Mouse (Mus musculus) CH12.LX (cell line): ENCODE measurements around the gene Mras. TPM values are rescaled to one million over a fixed set of nuclear protein-coding genes. Genes with fewer than 3 reads are reported as not detected.

ENCODE experiments used
- DNase-seq: peaks from one replicate; pipeline ENCODE4 v3.0.0-alpha.2; 2013; ENCODE audit errors: extremely low read depth
- H3K27ac ChIP-seq: 2 replicates; pipeline ENCODE4 v1.5.1; 2012; ENCODE audit warnings: low read depth, mild to moderate bottlenecking, control low read depth, moderate library complexity; ENCODE audit not compliant: insufficient read depth
- H3K27me3 ChIP-seq: replicated peaks from 2 replicates; pipeline ENCODE3; 2012; ENCODE audit warnings: inconsistent platforms
- H3K36me3 ChIP-seq, 2 experiments: replicated peaks in 1 of 2; 2 replicates each; pipeline versions ENCODE3 to v1.6.1; 2012; ENCODE audit warnings: inconsistent platforms in 1 of 2, low read length in 1 of 2, mild to moderate bottlenecking in 1 of 2, mixed read lengths in 1 of 2, moderate library complexity in 1 of 2; ENCODE audit not compliant: control insufficient read depth in 1 of 2, insufficient read depth in 1 of 2
- H3K4me1 ChIP-seq, 2 experiments: 2 replicates each; pipeline ENCODE4 v1.6.1; 2012; ENCODE audit warnings: inconsistent platforms in 1 of 2, moderate library complexity in 1 of 2; ENCODE audit not compliant: insufficient read depth in 2 of 2, control insufficient read depth in 1 of 2
- H3K4me2 ChIP-seq: 2 replicates; pipeline ENCODE4 v1.6.1; 2012; ENCODE audit warnings: low read depth, mild to moderate bottlenecking, control low read depth; ENCODE audit not compliant: poor library complexity, insufficient read depth, severe bottlenecking
- H3K4me3 ChIP-seq, 3 experiments: fragments of 150-350 bp in 1 of 3; sonication (generic) in 1 of 3; replicated peaks in 1 of 3; 2 replicates each; pipeline versions ENCODE3 to v1.5.1; 2011 to 2012; ENCODE audit warnings: low read depth in 2 of 3, low read length in 2 of 3, mild to moderate bottlenecking in 2 of 3, moderate library complexity in 2 of 3, control low read depth in 1 of 3, improper control_type of control experiment in 1 of 3, inconsistent platforms in 1 of 3, mixed read lengths in 1 of 3; ENCODE audit not compliant: poor library complexity in 1 of 3
- H3K79me2 ChIP-seq: replicated peaks from 2 replicates; pipeline ENCODE4 v1.6.1; 2012; ENCODE audit warnings: mild to moderate bottlenecking, moderate library complexity; ENCODE audit not compliant: control insufficient read depth, poor library complexity, insufficient read depth, severe bottlenecking; ENCODE audit errors: extremely low read depth
- H3K9ac ChIP-seq: 2 replicates; pipeline ENCODE4 v1.6.1; 2012; ENCODE audit warnings: low read depth, mild to moderate bottlenecking, control low read depth, moderate library complexity; ENCODE audit not compliant: insufficient read depth
- H3K9me3 ChIP-seq: replicated peaks from 2 replicates; pipeline ENCODE3; 2012; ENCODE audit warnings: low read length, inconsistent platforms, mixed read lengths
- BHLHE40 ChIP-seq: IDR thresholded peaks from 2 replicates; pipeline ENCODE4 v1.6.1; 2011; ENCODE audit warnings: mild to moderate bottlenecking, low read depth, low read length, improper control_type of control experiment
- CTCF ChIP-seq, 2 experiments: IDR thresholded peaks in 1 of 2; conservative IDR thresholded peaks in 1 of 2; 2 replicates each; pipeline ENCODE4 v1.5.1; 2011 to 2012; ENCODE audit warnings: low read depth in 2 of 2, low read length in 2 of 2, improper control_type of control experiment in 1 of 2, inconsistent platforms in 1 of 2, mild to moderate bottlenecking in 1 of 2, moderate library complexity in 1 of 2
- ELF1 ChIP-seq: IDR thresholded peaks from 2 replicates; pipeline ENCODE4 v1.6.1; 2014; ENCODE audit warnings: low read depth, mild to moderate bottlenecking, inconsistent platforms, low read length, improper control_type of control experiment
- HCFC1 ChIP-seq: IDR thresholded peaks from 2 replicates; pipeline ENCODE4 v1.6.1; 2012; ENCODE audit warnings: low read depth, mild to moderate bottlenecking, inconsistent platforms, low read length, improper control_type of control experiment
- IRF4 ChIP-seq: IDR thresholded peaks from 2 replicates; pipeline ENCODE4 v1.6.1; 2014; ENCODE audit warnings: low read depth, mild to moderate bottlenecking, inconsistent platforms, low read length, improper control_type of control experiment
- JUN ChIP-seq: IDR thresholded peaks from 2 replicates; pipeline ENCODE4 v1.6.1; 2011; ENCODE audit warnings: low read depth, mild to moderate bottlenecking, low read length, improper control_type of control experiment, moderate library complexity; ENCODE audit not compliant: insufficient read depth
- JUND ChIP-seq: conservative IDR thresholded peaks from 2 replicates; pipeline ENCODE4 v1.6.1; 2011; ENCODE audit warnings: low read depth, low read length, improper control_type of control experiment
- MAFK ChIP-seq: IDR thresholded peaks from 2 replicates; pipeline ENCODE4 v1.6.1; 2011; ENCODE audit warnings: low read length, improper control_type of control experiment; ENCODE audit not compliant: insufficient replicate concordance
- MXI1 ChIP-seq: IDR thresholded peaks from 2 replicates; pipeline ENCODE4 v1.6.1; 2011; ENCODE audit warnings: mild to moderate bottlenecking, low read depth, low read length, improper control_type of control experiment
- PAX5 ChIP-seq: IDR thresholded peaks from 2 replicates; pipeline ENCODE4 v1.6.1; 2012; ENCODE audit warnings: low read length, inconsistent platforms, mixed read lengths
- POLR2A ChIP-seq: IDR thresholded peaks from 2 replicates; pipeline ENCODE4 v1.6.1; 2011; ENCODE audit warnings: low read depth, mild to moderate bottlenecking, improper control_type of control experiment, low read length
- RAD21 ChIP-seq: IDR thresholded peaks from 2 replicates; pipeline ENCODE4 v1.6.1; 2011; ENCODE audit warnings: low read depth, mild to moderate bottlenecking, low read length, improper control_type of control experiment, moderate library complexity
- SMC3 ChIP-seq: IDR thresholded peaks from 2 replicates; pipeline ENCODE4 v1.6.1; 2011; ENCODE audit warnings: low read depth, low read length, improper control_type of control experiment
- UBTF ChIP-seq: IDR thresholded peaks from 2 replicates; pipeline ENCODE4 v1.6.1; 2012; ENCODE audit warnings: low read depth, mild to moderate bottlenecking, inconsistent platforms, low read length, improper control_type of control experiment, moderate library complexity
- USF1 ChIP-seq: IDR thresholded peaks from 2 replicates; pipeline ENCODE4 v1.6.1; 2014; ENCODE audit warnings: low read depth, mild to moderate bottlenecking, inconsistent platforms, low read length, improper control_type of control experiment
- USF2 ChIP-seq: conservative IDR thresholded peaks from 2 replicates; pipeline ENCODE4 v1.6.1; 2011; ENCODE audit warnings: low read depth, low read length, improper control_type of control experiment
- dilution Hi-C: fragments of 300-500 bp; cut with MboI; formaldehyde crosslinking; loops from 2 replicates; pipeline ENCODE4 v1.14.3; 2020; ENCODE audit warnings: low sequenced_read_pairs; ENCODE audit not compliant: extremely low pct_unique_long_range_greater_than_20kb, extremely low pct_ligation_motif_present
- in situ Hi-C: fragments of 300-500 bp; cut with MboI; formaldehyde crosslinking; loops from 3 replicates; pipeline ENCODE4 v1.14.3; 2019; ENCODE audit warnings: low sequenced_read_pairs, low pct_ligation_motif_present, low pct_unique_long_range_greater_than_20kb, mixed read lengths
- polyA plus RNA-seq: library from polyadenylated mRNA; unstranded; fragments of >175 nt; gene quantifications from 2 replicates; pipeline ENCODE4 v1.2.1, GENCODE M21; 2012; ENCODE audit warnings: low read depth; ENCODE audit not compliant: insufficient read length
- total RNA-seq, 2 experiments: library from RNA; depleted of rRNA; stranded (reverse); fragments of 300-350 nt in 1 of 2; fragments of >200 nt in 1 of 2; gene quantifications; 2 replicates each; pipeline ENCODE4 v1.2.3; 2012 to 2014

The Mras gene
- total and polyA plus RNA-seq, 3 experiments: 0.21 TPM; not detected in 2

DNA sequence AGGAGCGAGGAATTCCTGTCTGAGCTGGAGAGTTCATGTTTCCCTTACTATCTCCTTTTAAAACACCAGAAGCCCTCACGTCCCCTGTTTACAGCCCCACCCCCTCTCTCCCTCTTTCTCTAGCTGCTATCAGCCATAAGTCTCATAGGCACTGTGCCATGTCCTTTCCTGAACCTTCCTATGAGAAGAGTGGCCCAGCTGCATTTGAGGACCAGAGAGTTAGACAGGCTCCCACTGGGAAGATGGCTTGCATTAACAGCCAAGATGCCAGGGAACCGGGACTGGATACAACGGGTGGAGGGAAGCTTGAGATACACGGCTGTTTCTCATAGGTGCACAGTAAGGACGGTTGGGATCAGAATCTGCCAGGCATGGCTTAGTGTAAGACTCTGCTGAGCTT is 27.7 kb upstream of the Mras start:
- H3K9ac ChIP-seq: no peak overlapping the region
- H3K27me3 ChIP-seq: no peaks in the 10 kb centered on the region
- no peak overlapping the region for H3K27ac ChIP-seq
- no peak for DNase-seq
- no peaks in the 10 kb centered on the region for H3K36me3 ChIP-seq
- no peak overlapping the region for H3K4me3 ChIP-seq
- H3K9me3 ChIP-seq: no peaks in the 10 kb centered on the region
- TF ChIP-seq JUND (no peak), JUN (no peak), MAFK (no peak), MXI1 (no peak), BHLHE40 (no peak), USF2 (no peak), POLR2A (no peak), HCFC1 (no peak), IRF4 (no peak)
- H3K4me2 ChIP-seq: no peak overlapping the region
- in situ Hi-C loops: no loop called here
- peaks cover 3% of the 10 kb centered on the region in 2 experiments; a peak in 2 of 4 replicates for H3K4me1 ChIP-seq
- no peaks in the 10 kb centered on the region for H3K79me2 ChIP-seq
- dilution Hi-C loops: no loop called here

DNA sequence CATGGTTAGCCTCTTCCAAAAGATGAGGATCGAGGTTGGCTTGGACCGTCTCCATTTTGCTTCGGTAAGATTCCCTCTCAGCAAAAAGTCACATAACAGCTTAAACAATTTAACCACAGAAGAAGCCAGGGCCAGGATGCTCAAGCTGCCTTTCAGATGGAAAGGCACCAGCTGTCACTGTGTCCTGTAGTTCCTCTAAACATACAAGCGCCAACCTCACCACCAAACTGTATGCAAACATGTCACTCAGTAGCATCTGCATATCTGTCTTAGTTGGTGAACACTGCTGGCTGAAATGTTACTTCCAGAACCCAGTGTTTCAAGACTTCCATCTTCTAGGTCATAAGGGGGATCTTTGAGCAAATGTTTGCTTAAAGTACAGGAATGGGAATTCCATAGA is 22.5 kb upstream of the Mras start:
- Histone ChIP-seq H3K27me3 (peaks cover 1% of the 10 kb centered on the region), H3K4me3 (no peak overlapping the region), H3K27ac (no peak overlapping the region), H3K36me3 (no peaks in the 10 kb centered on the region), H3K9ac (no peak overlapping the region), H3K4me2 (no peak overlapping the region), H3K79me2 (no peaks in the 10 kb centered on the region), H3K4me1 (0 out of 4 replicates have a peak, but pooled peaks cover 0 to 2% of the 10 kb centered on the region in 2 experiments), H3K9me3 (no peaks in the 10 kb centered on the region)
- DNase-seq: no peak
- dilution Hi-C loops (no loop called here), in situ Hi-C loops (loop anchor here (5.0 to 10.0 kb wide), 3 partner anchors 118 to 395 kb away; partner anchors contain the start of gene Dbr1)
- no peak for TF ChIP-seq PAX5

DNA sequence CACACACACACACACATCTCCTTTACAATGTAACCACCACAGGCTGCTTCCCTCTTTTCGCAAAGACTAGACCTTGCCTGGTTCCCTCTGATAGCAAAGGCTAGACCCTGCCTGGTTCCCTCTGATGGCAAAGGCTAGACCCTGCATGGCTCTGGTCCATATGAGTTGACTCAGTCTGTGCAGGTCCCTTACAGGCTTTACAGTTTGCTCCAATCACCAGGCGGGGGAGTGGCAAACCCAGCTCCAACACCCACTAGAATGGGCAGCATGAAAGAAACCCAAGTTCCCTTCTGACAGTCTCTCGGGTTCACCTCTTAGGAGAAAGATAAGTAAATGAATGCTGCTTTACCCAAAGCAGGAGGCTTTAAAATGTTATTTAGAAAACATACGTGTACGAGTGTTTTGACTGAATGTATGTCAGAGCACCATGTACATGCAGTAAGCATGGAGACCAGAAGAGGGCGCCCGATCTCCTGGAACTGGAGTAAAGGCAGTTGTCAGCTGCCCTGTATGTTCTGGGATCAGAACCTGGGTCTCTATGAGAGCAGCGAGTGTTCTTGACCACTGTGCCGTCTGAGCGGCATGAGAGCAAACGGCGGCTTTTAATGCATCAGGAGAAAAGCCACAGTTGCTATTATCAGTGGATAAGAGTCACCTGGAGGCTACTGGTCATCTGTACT is 21.5 kb upstream of the Mras start:
- Histone ChIP-seq H3K4me2 (peak overlapping the region; percentile 53; the same call in 1 of the 2 replicates), H3K79me2 (no peaks in the 10 kb centered on the region), H3K36me3 (no peaks in the 10 kb centered on the region), H3K9ac (no peak overlapping the region), H3K9me3 (no peaks in the 10 kb centered on the region), H3K4me3 (no peak overlapping the region), H3K27me3 (peaks cover 1% of the 10 kb centered on the region), H3K4me1 (0 out of 4 replicates have a peak, but pooled peaks cover 0 to 2% of the 10 kb centered on the region in 2 experiments), H3K27ac (no peak overlapping the region)
- DNase-seq: peak; percentile 68
- in situ Hi-C loops (loop anchor here (5.0 to 10.0 kb wide), 3 partner anchors 119 to 394 kb away; partner anchors contain the start of gene Dbr1), dilution Hi-C loops (no loop called here)
- TF ChIP-seq ELF1: no peak
- TF ChIP-seq CTCF (conservative IDR thresholded peaks at IDR 0.05 in 1 of 2, IDR thresholded peaks at IDR 0.05 in 1 of 2; ENCODE audit: low read depth in 2 of 2, low read length in 2 of 2): peak; percentile 59 to 82
- TF ChIP-seq UBTF: no peak
- TF ChIP-seq USF1: no peak
- peak; percentile 69 for TF ChIP-seq RAD21
- peak; percentile 67 for TF ChIP-seq SMC3
